Mouse (Mus musculus) E14TG2a.4 (cell line): ENCODE measurements around the gene Phkg2.

Experiments used
- CTCF ChIP-seq: conservative IDR thresholded peaks from 2 replicates; pipeline ENCODE4 v1.5.1; 2014; ENCODE audit warnings: low read length
- NANOG ChIP-seq: IDR thresholded peaks from 2 replicates; pipeline ENCODE4 v1.6.1; 2014; ENCODE audit warnings: borderline replicate concordance, low read length, mixed read lengths
- POU5F1 ChIP-seq: IDR thresholded peaks from 2 replicates; pipeline ENCODE4 v1.6.1; 2014; ENCODE audit warnings: low read length, borderline replicate concordance

- TF ChIP-seq CTCF, result no peak
- no peak for TF ChIP-seq NANOG
- TF ChIP-seq POU5F1, result no peak
Observed at GRCm38 (mm10) chr7:127574115-127574514, 975 bp downstream of the Phkg2 start.
